Mouse (Mus musculus): ENCODE results near the gene Rbm8a. TPM values are rescaled to one million over a fixed set of nuclear protein-coding genes. Genes with fewer than 3 reads are reported as not detected.

Rbm8a gene
- total and polyA plus RNA-seq, 3 experiments: 231 to 363 TPM; not detected in 1

- H3K79me2 ChIP-seq (ENCODE audit: control insufficient read depth, insufficient read depth, low read length, poor library complexity): no peaks in the 10 kb centered on the region; the same call in 1 of the 2 replicates
- H3K27me3 ChIP-seq (ENCODE audit: control insufficient read depth in 1 of 2, insufficient read depth in 2 of 2, low read length in 2 of 2): no peaks in the 10 kb centered on the region
- DNase-seq (ENCODE audit: low read depth, low spot score): peak; percentile 49
- H3K9me3 ChIP-seq (replicated peaks; ENCODE audit: insufficient read depth, low read length): no peaks in the 10 kb centered on the region
- H3K36me3 ChIP-seq (ENCODE audit: control insufficient read depth in 1 of 2, insufficient read depth in 2 of 2, low read length in 2 of 2): peaks cover 0 to 12% of the 10 kb centered on the region in 2 experiments; a peak in 2 of 4 replicates
- H3K27ac ChIP-seq (ENCODE audit: control insufficient read depth, low read depth, low read length): no peak overlapping the region
- H3K4me1 ChIP-seq (ENCODE audit: control insufficient read depth in 1 of 2, insufficient read depth in 2 of 2, low read length in 2 of 2): peaks cover 3 to 12% of the 10 kb centered on the region in 2 experiments
- no peak for TF ChIP-seq MYB (IDR thresholded peaks at IDR 0.05; ENCODE audit: low read depth, low read length)
- TF ChIP-seq TBP (IDR thresholded peaks at IDR 0.05; ENCODE audit: low read depth, low read length): peak; percentile 93
- peak; percentile 38; the same call in 1 of the 2 replicates for TF ChIP-seq ZNF384 (IDR thresholded peaks at IDR 0.05; ENCODE audit: low read depth, low read length)
- no peak overlapping the region for H3K4me3 ChIP-seq (ENCODE audit: control insufficient read depth in 1 of 2, insufficient read depth in 1 of 2, low read depth in 2 of 2, low read length in 2 of 2)
- no peak overlapping the region for H3K9ac ChIP-seq (ENCODE audit: control insufficient read depth, low read depth, low read length, poor library complexity, severe bottlenecking)
Observed at GRCm38 (mm10) chr3:96668424-96669067, 38.8 kb downstream of the Rbm8a start.

- 0 out of 2 replicates have a peak, but pooled peaks have one; percentile 8 for TF ChIP-seq TBP (IDR thresholded peaks at IDR 0.05; ENCODE audit: low read depth, low read length)
- no peak for TF ChIP-seq ZMIZ1 (IDR thresholded peaks at IDR 0.05; ENCODE audit: low read depth, low read length)
- TF ChIP-seq JUND (IDR thresholded peaks at IDR 0.05; ENCODE audit: low read depth, low read length): no peak
- no peak for TF ChIP-seq MAX (IDR thresholded peaks at IDR 0.05; ENCODE audit: low read length)
- TF ChIP-seq SMC3 (IDR thresholded peaks at IDR 0.05; ENCODE audit: low read depth, low read length): no peak
- no peak for TF ChIP-seq ELF1 (IDR thresholded peaks at IDR 0.05; ENCODE audit: low read depth, low read length)
- no peak for TF ChIP-seq CHD1 (IDR thresholded peaks at IDR 0.05; ENCODE audit: low read depth, low read length)
- 0 out of 2 replicates have a peak, but pooled peaks have one; percentile 15 for TF ChIP-seq TCF12 (IDR thresholded peaks at IDR 0.05; ENCODE audit: low read depth, low read length)
- TF ChIP-seq CTCF (IDR thresholded peaks at IDR 0.05 in 2 of 3, conservative IDR thresholded peaks at IDR 0.05 in 1 of 3; ENCODE audit: control insufficient read depth in 1 of 3, insufficient read depth in 1 of 3, low read depth in 2 of 3, low read length in 3 of 3, poor library complexity in 1 of 3, severe bottlenecking in 1 of 3): peak in 2 of 3 experiments; percentile 10 to 44; a peak in 3 of 6 replicates
- TF ChIP-seq GABPA (IDR thresholded peaks at IDR 0.05; ENCODE audit: low read depth, low read length): no peak
- TF ChIP-seq ZC3H11A (IDR thresholded peaks at IDR 0.05; ENCODE audit: low read depth, low read length): no peak
- no peak for TF ChIP-seq MAFK (IDR thresholded peaks at IDR 0.05; ENCODE audit: borderline replicate concordance, low read depth, low read length)
- TF ChIP-seq RAD21 (IDR thresholded peaks at IDR 0.05; ENCODE audit: low read depth, low read length): no peak
- TF ChIP-seq TAL1 (IDR thresholded peaks at IDR 0.05; ENCODE audit: low read length): no peak
- no peak for TF ChIP-seq KAT2A (conservative IDR thresholded peaks at IDR 0.05; ENCODE audit: low read depth, low read length)
- TF ChIP-seq SIN3A (IDR thresholded peaks at IDR 0.05; ENCODE audit: low read length): peak; percentile 64
- TF ChIP-seq ZKSCAN1 (IDR thresholded peaks at IDR 0.05; ENCODE audit: low read depth, low read length): no peak
- Histone ChIP-seq H3K27ac (ENCODE audit: control insufficient read depth, low read depth, low read length) (no peak within 1 kb of the TSS), H3K4me1 (ENCODE audit: control insufficient read depth in 1 of 2, insufficient read depth in 2 of 2, low read length in 2 of 2) (peaks cover 3 to 12% of the 10 kb centered on the region in 2 experiments), H3K79me2 (ENCODE audit: control insufficient read depth, insufficient read depth, low read length, poor library complexity) (no peaks in the 10 kb centered on the region; the same call in 1 of the 2 replicates), H3K27me3 (ENCODE audit: control insufficient read depth in 1 of 2, insufficient read depth in 2 of 2, low read length in 2 of 2) (no peaks in the 10 kb centered on the region), H3K9ac (ENCODE audit: control insufficient read depth, low read depth, low read length, poor library complexity, severe bottlenecking) (peak within 1 kb of the TSS; percentile 54), H3K4me3 (ENCODE audit: control insufficient read depth in 1 of 2, insufficient read depth in 1 of 2, low read depth in 2 of 2, low read length in 2 of 2) (peak within 1 kb of the TSS; percentile 57 to 61), H3K36me3 (ENCODE audit: control insufficient read depth in 1 of 2, insufficient read depth in 2 of 2, low read length in 2 of 2) (peaks cover 0 to 12% of the 10 kb centered on the region in 2 experiments; a peak in 2 of 4 replicates), H3K9me3 (replicated peaks; ENCODE audit: insufficient read depth, low read length) (no peaks in the 10 kb centered on the region)
- DNase-seq (ENCODE audit: low read depth, low spot score): peak; percentile 99
Observed at GRCm38 (mm10) chr3:96669727-96670468, 40.2 kb downstream of the Rbm8a start, which contains the start of gene Ankrd35. TSS of gene Ankrd35 (plus strand) at chr3:96670131.

Data from MEL (cell line).